Mouse (Mus musculus): ENCODE measurements around the gene Ociad2. TPM values are rescaled to one million over a fixed set of nuclear protein-coding genes. Genes with fewer than 3 reads are reported as not detected.

Ociad2 gene
- polyA plus RNA-seq, 1 experiment from 2014 or later: 10.2 TPM

- no peaks in the 10 kb centered on the region for H3K27me3 ChIP-seq (ENCODE audit: low read depth, poor library complexity, severe bottlenecking)
- no peaks in the 10 kb centered on the region for H3K9me3 ChIP-seq (replicated peaks)
- peak; percentile 99 for DNase-seq (ENCODE audit: low spot score)
- H3K4me1 ChIP-seq: peaks cover 15% of the 10 kb centered on the region
- under 1% methylated on average over 58 of the region's 58 CpGs for WGBS
- peak within 1 kb of the TSS; percentile 97 for H3K27ac ChIP-seq (replicated peaks)
- peak within 1 kb of the TSS; percentile 94 for H3K4me3 ChIP-seq
- peaks cover 34% of the 10 kb centered on the region for H3K36me3 ChIP-seq
These were observed 48.0 kb downstream of the Ociad2 start, which contains the start of gene Ociad1 for GRCm38 (mm10) chr5:73292502-73293457. Gene Ociad1, plus strand, starts transcription at chr5:73292784.

GRCm38 (mm10) chr5:73289900-73290299 is 50.9 kb downstream of the Ociad2 start:
- Histone ChIP-seq H3K36me3 (peaks cover 5% of the 10 kb centered on the region), H3K27ac (replicated peaks) (no peak overlapping the region), H3K9me3 (replicated peaks) (no peaks in the 10 kb centered on the region), H3K27me3 (ENCODE audit: low read depth, poor library complexity, severe bottlenecking) (no peaks in the 10 kb centered on the region), H3K4me3 (no peak overlapping the region), H3K4me1 (peaks cover 11% of the 10 kb centered on the region)
- 63% methylated on average over 2 of the region's 2 CpGs for WGBS
- DNase-seq (ENCODE audit: low spot score): no peak

DNA sequence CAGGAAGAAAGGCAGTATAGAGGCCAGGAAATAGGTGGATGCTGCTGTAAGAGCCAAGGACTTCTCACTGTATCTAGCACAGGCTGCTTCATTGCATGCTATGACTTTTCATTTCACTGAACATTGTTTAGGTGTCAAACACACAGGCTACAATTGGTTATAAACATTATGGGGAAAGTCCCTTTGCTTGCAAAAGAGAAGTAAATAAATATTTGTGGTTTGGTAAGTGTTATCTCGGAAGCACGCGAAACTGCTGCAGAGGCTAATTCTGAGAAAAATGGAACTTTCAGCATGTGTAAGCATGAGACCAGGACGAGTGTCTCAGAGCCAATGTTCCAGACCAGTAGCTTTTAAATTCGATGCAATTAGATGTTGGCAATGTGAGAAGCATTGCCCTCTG is 54.2 kb downstream of the Ociad2 start:
- Histone ChIP-seq H3K27me3 (ENCODE audit: low read depth, poor library complexity, severe bottlenecking) (no peaks in the 10 kb centered on the region), H3K36me3 (no peaks in the 10 kb centered on the region), H3K4me1 (no peaks in the 10 kb centered on the region), H3K27ac (replicated peaks) (no peak overlapping the region), H3K9me3 (replicated peaks) (no peaks in the 10 kb centered on the region), H3K4me3 (no peak overlapping the region)
- no peak for DNase-seq (ENCODE audit: low spot score)
- 86% methylated on average over 5 of the region's 5 CpGs for WGBS

- Histone ChIP-seq H3K4me1 (no peaks in the 10 kb centered on the region), H3K9me3 (replicated peaks) (no peaks in the 10 kb centered on the region), H3K27ac (replicated peaks) (no peak overlapping the region), H3K27me3 (ENCODE audit: low read depth, poor library complexity, severe bottlenecking) (no peaks in the 10 kb centered on the region), H3K36me3 (no peaks in the 10 kb centered on the region), H3K4me3 (no peak overlapping the region)
- no peak for DNase-seq (ENCODE audit: low spot score)
- 84% methylated on average over 3 of the region's 3 CpGs for WGBS
These were observed 55.3 kb downstream of the Ociad2 start for GRCm38 (mm10) chr5:73285470-73285978.

DNA sequence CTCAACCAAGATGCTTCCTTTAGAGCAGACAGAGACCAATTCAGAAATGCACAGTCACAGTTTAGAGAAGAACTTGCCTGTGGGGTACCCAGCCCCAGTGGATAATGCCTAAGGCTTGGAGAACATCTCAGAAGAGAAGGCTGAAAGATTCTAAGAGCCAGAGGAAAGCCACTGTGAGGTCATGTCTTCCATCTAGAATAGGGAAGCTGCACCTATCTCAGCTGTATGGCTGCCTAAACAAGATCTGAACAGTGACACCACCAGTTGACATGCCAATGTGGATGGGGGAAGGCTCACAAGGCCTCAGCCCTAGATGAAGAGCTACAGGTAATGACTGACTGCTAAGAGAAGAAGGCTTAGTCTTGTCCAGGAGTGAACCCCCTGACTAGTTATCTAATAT is 56.8 kb downstream of the Ociad2 start:
- Histone ChIP-seq H3K4me3 (no peak overlapping the region), H3K27me3 (ENCODE audit: low read depth, poor library complexity, severe bottlenecking) (no peaks in the 10 kb centered on the region), H3K9me3 (replicated peaks) (no peaks in the 10 kb centered on the region), H3K36me3 (no peaks in the 10 kb centered on the region), H3K4me1 (peaks cover 9% of the 10 kb centered on the region), H3K27ac (replicated peaks) (no peak overlapping the region)
- no peak for DNase-seq (ENCODE audit: low spot score)

GRCm38 (mm10) chr5:73280567-73280850 is 60.3 kb downstream of the Ociad2 start:
- H3K9me3 ChIP-seq (replicated peaks): no peaks in the 10 kb centered on the region
- no peak overlapping the region for H3K27ac ChIP-seq (replicated peaks)
- WGBS: 82% methylated on average over 4 of the region's 4 CpGs
- DNase-seq (ENCODE audit: low spot score): no peak
- no peaks in the 10 kb centered on the region for H3K27me3 ChIP-seq (ENCODE audit: low read depth, poor library complexity, severe bottlenecking)
- peaks cover 9% of the 10 kb centered on the region for H3K4me1 ChIP-seq
- H3K36me3 ChIP-seq: no peaks in the 10 kb centered on the region
- H3K4me3 ChIP-seq: no peak overlapping the region

DNA sequence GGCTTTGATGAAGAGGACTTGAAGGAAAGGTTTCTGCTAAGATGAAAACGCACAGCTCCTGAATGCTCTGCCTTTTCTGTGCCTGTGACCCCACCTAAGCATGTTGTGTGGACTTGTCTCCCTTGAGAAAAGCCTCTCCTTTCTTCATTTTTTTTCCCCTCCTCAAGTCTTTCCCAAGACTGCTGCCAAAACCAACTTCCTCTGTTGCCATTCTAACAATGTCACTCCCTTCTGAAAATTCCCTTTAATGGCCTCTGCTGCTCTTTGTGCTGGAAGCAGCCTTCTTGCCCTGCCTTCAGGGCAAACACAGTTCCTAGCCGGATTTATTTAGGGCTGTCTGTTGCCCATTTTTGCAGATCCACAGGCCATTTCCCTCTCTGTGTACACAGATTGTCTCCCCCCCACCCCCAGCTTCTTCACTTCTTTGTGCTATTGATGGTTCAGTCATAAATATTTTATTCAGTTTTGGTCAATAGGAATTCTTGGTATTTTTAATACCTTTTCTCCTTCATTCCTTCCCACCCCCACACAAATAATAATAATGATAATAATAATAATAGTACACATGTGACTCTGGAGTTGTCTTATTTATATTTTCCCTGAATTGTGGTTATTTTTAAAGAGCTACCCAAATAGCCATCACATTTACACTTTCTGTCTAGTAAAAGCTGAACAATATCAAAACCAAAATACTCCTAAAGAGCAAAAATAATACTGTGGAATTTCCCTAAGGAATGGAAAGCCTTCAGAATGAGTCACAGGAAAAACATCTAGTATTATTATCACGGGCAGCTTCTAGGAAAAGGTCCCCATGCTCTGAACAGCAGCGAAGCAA is 60.9 kb downstream of the Ociad2 start:
- no peak for DNase-seq (ENCODE audit: low spot score)
- Histone ChIP-seq H3K4me1 (peaks cover 9% of the 10 kb centered on the region), H3K27me3 (ENCODE audit: low read depth, poor library complexity, severe bottlenecking) (no peaks in the 10 kb centered on the region), H3K27ac (replicated peaks) (peak overlapping the region; percentile 6; the same call in 1 of the 2 replicates), H3K36me3 (no peaks in the 10 kb centered on the region), H3K9me3 (replicated peaks) (no peaks in the 10 kb centered on the region), H3K4me3 (no peak overlapping the region)
- 66% methylated on average over 4 of the region's 4 CpGs for WGBS

DNA sequence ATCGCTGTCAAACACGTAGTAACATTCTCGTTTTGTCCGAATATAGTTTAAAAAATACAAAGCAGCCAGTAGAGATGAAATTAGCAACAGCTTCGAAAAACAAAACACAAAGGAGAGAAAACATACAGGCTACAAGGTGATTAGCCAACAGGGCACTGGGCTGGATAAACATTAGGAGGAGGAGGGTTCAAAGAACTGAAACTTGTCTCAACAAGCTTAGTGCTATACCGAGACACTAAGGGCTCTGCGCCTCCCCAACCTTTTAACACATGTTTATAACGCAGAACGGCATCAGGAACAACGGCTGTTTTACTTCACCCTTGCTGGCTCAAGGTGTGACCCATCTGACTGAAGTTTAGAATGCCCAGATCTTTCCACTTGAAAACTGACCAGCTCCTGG is 61.6 kb downstream of the Ociad2 start:
- 74% methylated on average over 10 of the region's 10 CpGs for WGBS
- Histone ChIP-seq H3K36me3 (no peaks in the 10 kb centered on the region), H3K27ac (replicated peaks) (no peak overlapping the region), H3K4me1 (peaks cover 9% of the 10 kb centered on the region), H3K27me3 (ENCODE audit: low read depth, poor library complexity, severe bottlenecking) (no peaks in the 10 kb centered on the region), H3K9me3 (replicated peaks) (no peaks in the 10 kb centered on the region), H3K4me3 (no peak overlapping the region)
- DNase-seq (ENCODE audit: low spot score): no peak

- H3K9me3 ChIP-seq (replicated peaks): no peaks in the 10 kb centered on the region
- H3K27me3 ChIP-seq (ENCODE audit: low read depth, poor library complexity, severe bottlenecking): no peaks in the 10 kb centered on the region
- 93% methylated on average over 2 of the region's 2 CpGs for WGBS
- no peaks in the 10 kb centered on the region for H3K36me3 ChIP-seq
- no peak for DNase-seq (ENCODE audit: low spot score)
- peaks cover 24% of the 10 kb centered on the region for H3K4me1 ChIP-seq
- H3K4me3 ChIP-seq: no peak overlapping the region
- no peak overlapping the region for H3K27ac ChIP-seq (replicated peaks)
These were observed 65.9 kb downstream of the Ociad2 start for GRCm38 (mm10) chr5:73274941-73275340.

DNA sequence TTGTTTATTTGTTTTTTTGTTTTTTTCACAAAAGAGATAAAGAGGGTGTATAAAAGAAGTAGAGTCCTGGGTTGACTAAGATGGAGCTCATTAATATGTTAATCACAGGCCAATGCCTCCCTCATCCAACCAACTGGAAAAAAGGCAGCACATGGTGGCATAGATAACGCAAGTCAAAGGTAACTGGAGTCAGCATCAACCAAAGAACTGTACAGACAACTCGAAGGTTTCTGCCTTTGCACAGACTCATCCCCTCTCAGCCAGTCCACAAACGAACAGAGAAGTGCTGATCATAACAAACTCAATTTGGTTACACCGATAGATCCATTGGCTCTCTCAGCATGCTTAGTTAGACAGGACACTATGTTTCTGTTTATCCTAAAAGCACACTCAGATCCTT is 67.7 kb downstream of the Ociad2 start:
- Histone ChIP-seq H3K9me3 (replicated peaks) (no peaks in the 10 kb centered on the region), H3K4me1 (peaks cover 16% of the 10 kb centered on the region), H3K27me3 (ENCODE audit: low read depth, poor library complexity, severe bottlenecking) (no peaks in the 10 kb centered on the region), H3K27ac (replicated peaks) (no peak overlapping the region), H3K36me3 (no peaks in the 10 kb centered on the region), H3K4me3 (no peak overlapping the region)
- WGBS: 69% methylated on average over 4 of the region's 4 CpGs
- DNase-seq (ENCODE audit: low spot score): no peak
